In genomic region chr3:136306564-136307158, GRCm38 (mm10) we compare ENCODE assay signal across 20 mouse cellular contexts. TPM values are rescaled to one million over a fixed set of nuclear protein-coding genes. Genes with fewer than 3 reads are reported as not detected.
DNase-seq lines count a peak whose midpoint lies in the region; ATAC-seq lines count a peak whose summit lies in the region.
"Had no signal": no experiment of that assay in that cellular context is flagged by ENCODE, and none has a peak within 500 bp of the region (broad histone marks: within the 10 kb centered on the region; RNA-seq: fewer than 3 reads in every experiment).

No protein-coding gene starts in this region.

- H3K4me2 ChIP-seq in embryonic facial prominence, embryonic 11.5 days (ENCODE audit: low read depth, low read length), result no peak overlapping the region
- H3K4me2 ChIP-seq in hindbrain, embryonic 14.5 days (replicated peaks), result no peak overlapping the region
- H3K4me2 ChIP-seq in hindbrain, embryonic 12.5 days (replicated peaks), result no peak overlapping the region
- H3K4me2 ChIP-seq: intestine, embryonic 15.5 days; liver, embryonic 13.5 days; midbrain, embryonic 12.5 days had no signal

- no peaks in the 10 kb centered on the region for H3K27me3 ChIP-seq in embryonic facial prominence, embryonic 11.5 days (ENCODE audit: control insufficient read depth, insufficient read depth, low read length)
- H3K27me3 ChIP-seq in embryonic facial prominence, embryonic 10.5 days (replicated peaks; ENCODE audit: low read depth, poor library complexity, severe bottlenecking), result no peaks in the 10 kb centered on the region
- no peaks in the 10 kb centered on the region for H3K27me3 ChIP-seq in hindbrain, embryonic 14.5 days (ENCODE audit: control insufficient read depth, insufficient read depth, low read length)
- no peaks in the 10 kb centered on the region for H3K27me3 ChIP-seq in hindbrain, embryonic 12.5 days
- H3K27me3 ChIP-seq in limb, embryonic 10.5 days (ENCODE audit: low read depth, poor library complexity, severe bottlenecking), result no peaks in the 10 kb centered on the region
- H3K27me3 ChIP-seq: intestine, embryonic 15.5 days; liver, embryonic 13.5 days; midbrain, embryonic 12.5 days had no signal

- DNase-seq in embryonic facial prominence, embryonic 11.5 days (ENCODE audit: low spot score), result peak; percentile 16
- no peak for DNase-seq in embryonic facial prominence, embryonic 10.5 days (ENCODE audit: low spot score)
- DNase-seq in hindbrain, embryonic 14.5 days (ENCODE audit: low spot score), result peak; percentile 53
- DNase-seq in Muller cell, postnatal 12 days (ENCODE audit: inconsistent ontology term), result peak; percentile 5
- DNase-seq in limb, embryonic 10.5 days (ENCODE audit: low spot score), result no peak
- DNase-seq in gastrocnemius, postnatal 14 days, result no peak
- no peak for DNase-seq in left cerebral cortex, postnatal 14 days (ENCODE audit: low spot score in 2 of 2)
- DNase-seq: adrenal gland, postnatal 10 days; cerebellum, adult 2 months; gastrocnemius, adult 2 months; heart, postnatal 4 days; kidney, adult 8-10 months; kidney, postnatal 10 days; liver, embryonic 13.5 days; lung, adult 2 months; lung, postnatal 14 days had no signal

- no peak overlapping the region for H3K4me3 ChIP-seq in embryonic facial prominence, embryonic 11.5 days (ENCODE audit: low read depth, low read length)
- H3K4me3 ChIP-seq in embryonic facial prominence, embryonic 10.5 days, result no peak overlapping the region
- no peak overlapping the region for H3K4me3 ChIP-seq in hindbrain, embryonic 14.5 days (replicated peaks; ENCODE audit: low read length)
- H3K4me3 ChIP-seq in hindbrain, embryonic 12.5 days, result no peak overlapping the region
- no peak overlapping the region for H3K4me3 ChIP-seq in limb, embryonic 10.5 days
- H3K4me3 ChIP-seq: gastrocnemius, adult 2 months; heart, embryonic 10.5 days; intestine, embryonic 15.5 days; liver, embryonic 13.5 days; midbrain, embryonic 12.5 days had no signal

- H3K27ac ChIP-seq in embryonic facial prominence, embryonic 11.5 days (replicated peaks; ENCODE audit: low read depth, low read length), result no peak overlapping the region
- no peak overlapping the region for H3K27ac ChIP-seq in embryonic facial prominence, embryonic 10.5 days (replicated peaks)
- H3K27ac ChIP-seq in hindbrain, embryonic 14.5 days, result peak overlapping the region; percentile 10
- no peak overlapping the region for H3K27ac ChIP-seq in hindbrain, embryonic 12.5 days
- H3K27ac ChIP-seq in limb, embryonic 10.5 days, result peak overlapping the region; percentile 37; the same call in 1 of the 2 replicates
- H3K27ac ChIP-seq: gastrocnemius, adult 2 months; heart, embryonic 10.5 days; intestine, embryonic 15.5 days; liver, embryonic 13.5 days; midbrain, embryonic 12.5 days had no signal

- H3K4me1 ChIP-seq in embryonic facial prominence, embryonic 11.5 days (ENCODE audit: control insufficient read depth, insufficient read depth, low read length), result no peaks in the 10 kb centered on the region
- H3K4me1 ChIP-seq in embryonic facial prominence, embryonic 10.5 days, result no peaks in the 10 kb centered on the region
- no peaks in the 10 kb centered on the region for H3K4me1 ChIP-seq in hindbrain, embryonic 14.5 days (replicated peaks; ENCODE audit: control insufficient read depth, insufficient read depth, low read length)
- no peaks in the 10 kb centered on the region for H3K4me1 ChIP-seq in hindbrain, embryonic 12.5 days
- peaks cover 7% of the 10 kb centered on the region for H3K4me1 ChIP-seq in limb, embryonic 10.5 days
- H3K4me1 ChIP-seq: heart, embryonic 10.5 days; intestine, embryonic 15.5 days; liver, embryonic 13.5 days; midbrain, embryonic 12.5 days had no signal

- H3K9ac ChIP-seq in embryonic facial prominence, embryonic 11.5 days (replicated peaks; ENCODE audit: low read length), result no peak overlapping the region
- H3K9ac ChIP-seq in hindbrain, embryonic 14.5 days, result no peak overlapping the region
- H3K9ac ChIP-seq in hindbrain, embryonic 12.5 days, result no peak overlapping the region
- H3K9ac ChIP-seq: intestine, embryonic 15.5 days; liver, embryonic 13.5 days; midbrain, embryonic 12.5 days had no signal

- no peaks in the 10 kb centered on the region for H3K36me3 ChIP-seq in embryonic facial prominence, embryonic 11.5 days (replicated peaks; ENCODE audit: control insufficient read depth, insufficient read depth, low read depth, low read length)
- no peaks in the 10 kb centered on the region for H3K36me3 ChIP-seq in embryonic facial prominence, embryonic 10.5 days (replicated peaks)
- H3K36me3 ChIP-seq in hindbrain, embryonic 14.5 days (replicated peaks; ENCODE audit: control insufficient read depth, insufficient read depth), result no peaks in the 10 kb centered on the region
- H3K36me3 ChIP-seq in hindbrain, embryonic 12.5 days, result no peaks in the 10 kb centered on the region
- no peaks in the 10 kb centered on the region for H3K36me3 ChIP-seq in limb, embryonic 10.5 days
- H3K36me3 ChIP-seq: heart, embryonic 10.5 days; intestine, embryonic 15.5 days; liver, embryonic 13.5 days; midbrain, embryonic 12.5 days had no signal

- intact Hi-C loops in gastrocnemius, postnatal 14 days (cut with DNase I; ENCODE audit: low total_unique reads), result no loop called here
- intact Hi-C loops in left cerebral cortex, postnatal 14 days (cut with DNase I), result no loop called here

- H3K9me3 ChIP-seq in embryonic facial prominence, embryonic 11.5 days (replicated peaks; ENCODE audit: control insufficient read depth, low read length), result no peaks in the 10 kb centered on the region
- no peaks in the 10 kb centered on the region for H3K9me3 ChIP-seq in embryonic facial prominence, embryonic 10.5 days
- H3K9me3 ChIP-seq in hindbrain, embryonic 14.5 days (ENCODE audit: control insufficient read depth, low read length), result no peaks in the 10 kb centered on the region
- H3K9me3 ChIP-seq in hindbrain, embryonic 12.5 days (replicated peaks), result no peaks in the 10 kb centered on the region
- H3K9me3 ChIP-seq in limb, embryonic 10.5 days (replicated peaks), result no peaks in the 10 kb centered on the region
- H3K9me3 ChIP-seq: heart, embryonic 10.5 days; intestine, embryonic 15.5 days; liver, embryonic 13.5 days; midbrain, embryonic 12.5 days had no signal

- WGBS in embryonic facial prominence, embryonic 11.5 days, result 61% methylated on average over 5 of the region's 5 CpGs
- WGBS in embryonic facial prominence, embryonic 10.5 days, result 68% methylated on average over 5 of the region's 5 CpGs
- 64% methylated on average over 5 of the region's 5 CpGs for WGBS in hindbrain, embryonic 14.5 days
- 66% methylated on average over 5 of the region's 5 CpGs for WGBS in hindbrain, embryonic 12.5 days
- WGBS in limb, embryonic 10.5 days, result 50% methylated on average over 5 of the region's 5 CpGs

- ATAC-seq in embryonic facial prominence, embryonic 11.5 days (replicated peaks; ENCODE audit: insufficient number of reproducible peaks, low FRiP score, low TSS enrichment, low read depth), result no peak
- peak; percentile 66; the same call in 1 of the 2 replicates for ATAC-seq in hindbrain, embryonic 14.5 days (ENCODE audit: low FRiP score)
- ATAC-seq in hindbrain, embryonic 12.5 days (ENCODE audit: low FRiP score), result no peak
- ATAC-seq: intestine, embryonic 15.5 days had no signal

RNA-seq across cellular contexts. Expression of gene Bank1, which starts 19.2 kb away (rescaled TPM):
- polyA plus RNA-seq in embryonic facial prominence, embryonic 11.5 days (2014; fragmentation: Nextera tagmentation; extraction: Ambion mirVana), result 0.08 and 0.22 TPM in 2 replicates
- 0.05 and 0.31 TPM in 2 replicates for polyA plus RNA-seq in embryonic facial prominence, embryonic 10.5 days (2016; fragmentation: Nextera tagmentation; extraction: Ambion mirVana)
- polyA plus RNA-seq in hindbrain, embryonic 14.5 days (2014; fragmentation: Nextera tagmentation; extraction: Ambion mirVana), result 0.39 and 0.55 TPM in 2 replicates
- 0.49 and 0.61 TPM in 2 replicates for polyA plus RNA-seq in hindbrain, embryonic 12.5 days (2016; fragmentation: Nextera tagmentation; extraction: Ambion mirVana)
- 0.14 and 0.31 TPM in 2 replicates for polyA plus RNA-seq in limb, embryonic 10.5 days (2016; fragmentation: Nextera tagmentation; extraction: Ambion mirVana)
- total RNA-seq in gastrocnemius, postnatal 14 days (2021), result under 1 TPM; 0.16 to 0.31 TPM
- total RNA-seq in left cerebral cortex, postnatal 14 days (2021), result 1 to 10 TPM in 1 of 2 experiments, under 1 TPM in 1; 0.77 to 1.1 TPM

Comparison
In these comparisons a context has a peak if more than half of its experiments do, and no peak if none do; other contexts are left out.
1. DNase-seq: peak in embryonic facial prominence, embryonic 11.5 days (single experiment), hindbrain, embryonic 14.5 days (single experiment) and Muller cell, postnatal 12 days (single experiment); none in embryonic facial prominence, embryonic 10.5 days (single experiment), limb, embryonic 10.5 days (single experiment), gastrocnemius, postnatal 14 days (single experiment) and left cerebral cortex, postnatal 14 days (0 of 2).
2. H3K27ac ChIP-seq: peak in hindbrain, embryonic 14.5 days (single experiment) and limb, embryonic 10.5 days (single experiment); none in embryonic facial prominence, embryonic 11.5 days (single experiment), embryonic facial prominence, embryonic 10.5 days (single experiment) and hindbrain, embryonic 12.5 days (single experiment).